17 mouse cellular contexts compared by ENCODE assay signal in the genomic region with DNA sequence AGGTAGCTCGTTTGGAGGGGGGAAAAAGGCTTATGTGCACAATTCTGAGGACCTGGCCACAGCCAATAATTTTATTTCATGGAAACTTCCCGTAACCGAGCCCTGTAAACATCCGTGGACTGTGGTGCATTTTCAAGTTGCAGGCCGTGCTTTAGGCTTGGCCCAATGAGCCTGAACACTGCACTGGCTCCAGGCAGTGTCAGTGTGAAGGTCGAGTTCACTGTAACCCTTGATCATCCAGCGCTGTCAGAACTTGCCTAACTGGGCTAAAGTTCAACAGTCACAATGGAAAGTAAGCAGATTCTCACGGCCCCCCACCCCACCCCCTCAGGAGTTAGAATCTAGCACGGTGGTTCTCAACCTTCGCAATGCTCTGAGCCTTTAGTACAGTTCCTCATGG. TPM values are rescaled to one million over a fixed set of nuclear protein-coding genes. Genes with fewer than 3 reads are reported as not detected.
DNase-seq lines count a peak whose midpoint lies in the region; ATAC-seq and TF ChIP-seq lines count a peak whose summit lies in the region.
"Had no signal": no experiment of that assay in that cellular context is flagged by ENCODE, and none has a peak within 500 bp of the region (broad histone marks: within the 10 kb centered on the region; RNA-seq: fewer than 3 reads in every experiment).

No protein-coding gene starts in this region.

- no peak overlapping the region for H3K4me3 ChIP-seq in kidney, adult 2 months (ENCODE audit: insufficient read depth, low read depth, low read length)
- no peak overlapping the region for H3K4me3 ChIP-seq in liver, embryonic 15.5 days (replicated peaks)
- H3K4me3 ChIP-seq: hindbrain, embryonic 15.5 days; neural tube, embryonic 15.5 days had no signal

- no peaks in the 10 kb centered on the region for H3K9me3 ChIP-seq in liver, embryonic 15.5 days (replicated peaks)
- H3K9me3 ChIP-seq: hindbrain, embryonic 15.5 days; neural tube, embryonic 15.5 days had no signal

- H3K27me3 ChIP-seq in kidney, adult 2 months (replicated peaks; ENCODE audit: control insufficient read depth, insufficient read depth, low read length): no peaks in the 10 kb centered on the region
- no peaks in the 10 kb centered on the region for H3K27me3 ChIP-seq in liver, embryonic 15.5 days
- H3K27me3 ChIP-seq: hindbrain, embryonic 15.5 days; neural tube, embryonic 15.5 days had no signal

- peak; percentile 84 for DNase-seq in kidney, adult 2 months
- peak; percentile 62 to 75 for DNase-seq in kidney, adult 8-10 months
- DNase-seq in kidney, postnatal 36 days: peak; percentile 66 to 83
- no peak for DNase-seq in gastrocnemius, postnatal 10 days
- DNase-seq in heart, postnatal 36 days: no peak
- no peak for DNase-seq in B cell, adult 2 months
- DNase-seq: cerebellum, adult 8-10 months; heart, adult 11 months; heart, postnatal 4 days; lung, embryonic 14.5 days; lung, postnatal 4 days; right cerebral cortex, postnatal 14 days; thymus, adult 2 months had no signal

- no peak overlapping the region for H3K9ac ChIP-seq in liver, embryonic 15.5 days
- H3K9ac ChIP-seq: hindbrain, embryonic 15.5 days; lung, embryonic 14.5 days; neural tube, embryonic 15.5 days had no signal

- intact Hi-C loops in heart, postnatal 36 days (cut with DNase I): no loop called here

- no peaks in the 10 kb centered on the region; the same call in 1 of the 2 replicates for H3K4me1 ChIP-seq in kidney, adult 2 months (ENCODE audit: control insufficient read depth, insufficient read depth, low read length)
- no peaks in the 10 kb centered on the region for H3K4me1 ChIP-seq in liver, embryonic 15.5 days (replicated peaks)
- H3K4me1 ChIP-seq: hindbrain, embryonic 15.5 days; neural tube, embryonic 15.5 days had no signal

- no peak for TF ChIP-seq CTCF in kidney, adult 2 months (conservative IDR thresholded peaks at IDR 0.05; ENCODE audit: insufficient read depth, insufficient read length, low read depth, low read length)

- TF ChIP-seq POLR2A in kidney, adult 2 months (IDR thresholded peaks at IDR 0.05; ENCODE audit: low read depth, low read length): no peak

- peak; percentile 68 for ATAC-seq in liver, embryonic 15.5 days (ENCODE audit: insufficient read depth)
- ATAC-seq: midbrain, embryonic 16.5 days had no signal

- H3K36me3 ChIP-seq in kidney, adult 2 months (ENCODE audit: control insufficient read depth, insufficient read depth, low read length): no peaks in the 10 kb centered on the region
- no peaks in the 10 kb centered on the region for H3K36me3 ChIP-seq in liver, embryonic 15.5 days (replicated peaks)
- H3K36me3 ChIP-seq: hindbrain, embryonic 15.5 days; neural tube, embryonic 15.5 days had no signal

- 35% methylated on average over 10 of the region's 10 CpGs for WGBS in kidney, adult 2 months
- WGBS in liver, embryonic 15.5 days (ENCODE audit: insufficient replicate concordance): 59% methylated on average over 10 of the region's 10 CpGs

- H3K4me2 ChIP-seq in liver, embryonic 15.5 days: no peak overlapping the region
- H3K4me2 ChIP-seq: hindbrain, embryonic 15.5 days; lung, embryonic 14.5 days; neural tube, embryonic 15.5 days had no signal

- peak overlapping the region; percentile 88 for H3K27ac ChIP-seq in kidney, adult 2 months (ENCODE audit: insufficient read depth, low read depth, low read length)
- H3K27ac ChIP-seq in liver, embryonic 15.5 days (replicated peaks): no peak overlapping the region
- H3K27ac ChIP-seq: hindbrain, embryonic 15.5 days; neural tube, embryonic 15.5 days had no signal

RNA-seq across cellular contexts. Expression of gene Gpat3, which starts 50.7 kb away (rescaled TPM):
- polyA plus RNA-seq in kidney, adult 2 months (2012; rRNA removed): 10.0 and 10.9 TPM in 2 replicates
- 3.4 and 4.2 TPM in 2 replicates for polyA plus RNA-seq in liver, embryonic 15.5 days (2015; fragmentation: Nextera tagmentation; extraction: Ambion mirVana)
- total RNA-seq in gastrocnemius, postnatal 10 days (2021): 1 to 10 TPM; 2.8 to 4.8 TPM
- 10 to 100 TPM; 21.6 to 27.8 TPM for total RNA-seq in heart, postnatal 36 days (2021)

Comparison
In these comparisons a context has a peak if more than half of its experiments do, and no peak if none do; other contexts are left out.
1. DNase-seq: peak in kidney, adult 2 months (single experiment), kidney, adult 8-10 months (2 of 2) and kidney, postnatal 36 days (2 of 2); none in gastrocnemius, postnatal 10 days (single experiment), heart, postnatal 36 days (0 of 2) and B cell, adult 2 months (0 of 2).